Mouse (Mus musculus) liver, adult 10 weeks (tissue): ENCODE data around the gene 1700008P02Rik. TPM values are rescaled to one million over a fixed set of nuclear protein-coding genes. Genes with fewer than 3 reads are reported as not detected.

Experiments
- polyA plus RNA-seq: library from polyadenylated mRNA; stranded (reverse); fragments of 350-450 nt; fragmentation: Illumina TruSeq; extraction: RNeasy Lipid Tissue Mini Kit (QIAGEN cat#74804); gene quantifications from one replicate; pipeline ENCODE4 v1.2.3, GENCODE M21; 2014; ENCODE audit warnings: low read depth, low replicate concordance

1700008P02Rik gene
- not detected for polyA plus RNA-seq

GRCm38 (mm10) chr3:6620343-6620742 lies at the start of gene 1700008P02Rik:
1700008P02Rik (minus strand) TSS chr3:6620443.

